Mouse (Mus musculus) G1E (cell line): ENCODE results near the gene Nkap.

Experiments used
- CTCF ChIP-seq: IDR thresholded peaks from 2 replicates; pipeline ENCODE4 v1.5.1; 2012; ENCODE audit warnings: low read depth, low read length, inconsistent platforms, mixed read lengths
- POLR2AphosphoS5 ChIP-seq: IDR thresholded peaks from 2 replicates; pipeline ENCODE4 v1.6.1; 2012; ENCODE audit warnings: low read depth, low read length, inconsistent platforms; ENCODE audit not compliant: insufficient replicate concordance
- TAL1 ChIP-seq: conservative IDR thresholded peaks from 2 replicates; pipeline ENCODE4 v1.6.1; 2012; ENCODE audit warnings: low read depth, low read length, inconsistent platforms, mixed read lengths

DNA sequence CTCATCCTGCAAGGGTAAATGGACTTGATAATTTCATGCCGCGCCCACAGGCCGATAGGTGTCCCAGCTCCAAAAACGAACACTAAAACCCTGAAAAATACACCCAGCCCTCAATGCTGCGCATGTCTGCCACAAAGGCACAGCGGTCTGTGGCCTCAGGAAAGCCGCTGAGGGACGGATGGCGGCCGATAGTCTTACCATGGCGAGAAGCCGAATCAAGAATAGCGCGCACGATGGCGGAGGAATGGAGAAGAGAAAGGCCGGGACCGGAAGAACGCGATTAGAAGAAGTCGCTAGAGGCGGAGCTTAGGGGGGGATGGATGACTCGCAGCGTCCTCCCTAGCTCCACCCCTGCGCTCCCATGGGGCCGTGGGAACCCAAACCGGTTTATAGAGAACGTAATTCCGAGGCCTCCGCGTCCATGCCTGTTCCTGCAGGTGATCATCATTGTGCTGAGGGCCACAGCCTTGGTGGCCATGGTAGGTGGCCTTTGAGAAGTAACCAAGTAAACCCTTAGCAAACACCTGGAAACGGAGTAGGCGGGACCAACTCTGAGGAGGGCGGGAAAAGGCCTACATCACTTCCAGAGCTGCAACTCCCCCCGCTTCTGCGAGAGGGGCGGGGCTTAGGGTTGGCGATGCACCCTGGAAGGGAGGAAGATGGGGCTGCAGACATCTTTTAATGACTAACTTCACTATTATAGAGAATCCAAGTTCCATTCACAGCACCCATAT lies 41.5 kb upstream of the Nkap start, which contains the start of gene Rpl39:
- TF ChIP-seq CTCF = no peak
- TF ChIP-seq TAL1 = no peak
- TF ChIP-seq POLR2AphosphoS5 = no peak
